Mouse (Mus musculus) heart, adult 2 months (tissue): ENCODE results near the gene Ehmt2. TPM values are rescaled to one million over a fixed set of nuclear protein-coding genes. Genes with fewer than 3 reads are reported as not detected.

Experiments
- DNase-seq, 2 experiments: peaks; one replicate each; pipeline ENCODE4 v3.0.0; 2021
- H3K27ac ChIP-seq: fragments of 200-600 bp; 2 replicates; pipeline ENCODE4 v1.8.1; 2022
- H3K27me3 ChIP-seq: fragments of 200-500 bp; 2 replicates; pipeline ENCODE4 v1.6.1; 2012; ENCODE audit warnings: mild to moderate bottlenecking, low read length, inconsistent platforms, mixed read lengths; ENCODE audit not compliant: control insufficient read depth, insufficient read depth
- H3K36me3 ChIP-seq: fragments of 200-500 bp; 2 replicates; pipeline ENCODE4 v1.6.1; 2012; ENCODE audit warnings: low read length, inconsistent platforms; ENCODE audit not compliant: control insufficient read depth, insufficient read depth
- H3K4me1 ChIP-seq: fragments of 200-500 bp; 2 replicates; pipeline ENCODE4 v1.6.1; 2011; ENCODE audit warnings: low read length; ENCODE audit not compliant: control insufficient read depth, insufficient read depth
- H3K4me3 ChIP-seq: fragments of 200-600 bp; 2 replicates; pipeline ENCODE4 v1.8.1; 2022
- H3K79me2 ChIP-seq: fragments of 200-500 bp; replicated peaks from 2 replicates; pipeline ENCODE4 v1.6.1; 2012; ENCODE audit warnings: mild to moderate bottlenecking, inconsistent platforms, low read length, moderate library complexity, mixed read lengths; ENCODE audit not compliant: control insufficient read depth, insufficient read depth
- H3K9ac ChIP-seq: fragments of 200-500 bp; 2 replicates; pipeline ENCODE4 v1.6.1; 2012; ENCODE audit warnings: low read depth, mild to moderate bottlenecking, control low read depth, inconsistent platforms, low read length, mixed read lengths
- CTCF ChIP-seq: fragments of 200-600 bp; IDR thresholded peaks from 2 replicates; pipeline ENCODE4 v1.8.1; 2022; ENCODE audit warnings: antibody characterized with exemption, mild to moderate bottlenecking, moderate library complexity
- EP300 ChIP-seq: fragments of 200-500 bp; IDR thresholded peaks from 2 replicates; pipeline ENCODE4 v1.6.1; 2011; ENCODE audit warnings: low read depth, low read length, control low read depth; ENCODE audit not compliant: insufficient read depth
- POLR2A ChIP-seq: fragments of 200-500 bp; IDR thresholded peaks from 2 replicates; pipeline ENCODE4 v1.6.1; 2011; ENCODE audit warnings: mild to moderate bottlenecking, low read depth, low read length, control low read depth; ENCODE audit not compliant: insufficient read depth
- WGBS: fragments of 180-500 bp; shearing (Covaris S2); methylation state at CpG from one replicate; pipeline ENCODE4 v1.1.7; 2018; 5-methylcytosine and 5-hydroxymethylcytosine counted together
- intact Hi-C: fragments of 180-260 bp; cut with DNase I; formaldehyde crosslinking; loops from one replicate; pipeline ENCODE4 v1.15.1; 2025
- long read RNA-seq: library from polyadenylated mRNA; stranded (forward); transcript quantifications from one replicate; pipeline ENCODE4 v2.0.0, GENCODE M21; 2021
- polyA plus RNA-seq: library from polyadenylated mRNA; depleted of rRNA; stranded (reverse); fragments of >200 nt; gene quantifications from 2 replicates; pipeline ENCODE4 v1.2.3, GENCODE M21; 2012; rRNA removed
- total RNA-seq, 2 experiments: library from RNA; stranded (reverse); gene quantifications; 2 replicates each; pipeline ENCODE4 v1.2.3; 2021

Gene Ehmt2
- total RNA-seq (10 to 100 TPM; 38.0 to 42.6 TPM), polyA plus RNA-seq (61.6 and 64.0 TPM in 2 replicates)
- long read RNA-seq, full-length matches to known transcripts: 11 of 23 reads
- long read RNA-seq, partial matches to known transcripts: 9 of 23 reads
- long read RNA-seq, other reads (novel, unspliced or antisense): 3 of 23 reads

DNA sequence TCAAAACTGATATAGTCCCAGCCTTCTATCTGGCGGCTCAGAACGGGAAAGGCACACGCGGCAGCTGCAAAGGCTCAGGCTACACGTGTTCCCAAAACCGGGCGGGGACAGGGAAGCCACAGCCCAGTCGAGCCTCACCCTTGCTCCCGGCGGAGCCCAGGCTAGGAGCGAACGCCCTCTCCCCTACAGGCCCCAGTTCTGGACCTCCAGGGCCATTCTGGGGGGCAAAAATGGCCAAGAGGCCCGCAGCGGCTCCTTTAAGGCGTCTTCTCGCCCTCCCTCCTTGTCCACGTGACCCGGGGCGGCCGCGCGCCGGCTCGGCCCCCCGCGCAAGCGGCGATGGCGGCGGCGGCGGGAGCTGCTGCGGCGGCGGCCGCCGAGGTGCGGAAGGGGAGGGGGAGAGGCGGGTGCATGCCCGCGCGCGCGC lies at the start of gene Ehmt2, which contains the start of gene C2:
TSS of gene Ehmt2 (plus strand) at position 310 of the 427 bp plus-strand sequence.
TSS of gene C2 (minus strand) at position 106 of the 427 bp plus-strand sequence.
- Histone ChIP-seq H3K9ac (peak within 1 kb of the TSS; percentile 82), H3K79me2 (no peaks in the 10 kb centered on the region), H3K27ac (peak within 1 kb of the TSS; percentile 99), H3K4me1 (peaks cover 5% of the 10 kb centered on the region), H3K4me3 (peak within 1 kb of the TSS; percentile 80), H3K36me3 (no peaks in the 10 kb centered on the region), H3K27me3 (no peaks in the 10 kb centered on the region)
- peak; percentile 90 for DNase-seq
- intact Hi-C loops: no loop called here
- 2% methylated on average over 19 of the region's 44 CpGs for WGBS
- 0 out of 2 replicates have a peak, but pooled peaks have one; percentile 45 for TF ChIP-seq EP300
- TF ChIP-seq CTCF: no peak
- TF ChIP-seq POLR2A: peak; percentile 58

- Histone ChIP-seq H3K4me1 (peaks cover 3% of the 10 kb centered on the region), H3K27ac (peak within 1 kb of the TSS; percentile 74), H3K4me3 (peak within 1 kb of the TSS; percentile 100), H3K79me2 (no peaks in the 10 kb centered on the region), H3K9ac (peak within 1 kb of the TSS; percentile 81), H3K36me3 (no peaks in the 10 kb centered on the region), H3K27me3 (no peaks in the 10 kb centered on the region)
- DNase-seq: peak; percentile 98 to 99
- TF ChIP-seq POLR2A (peak; percentile 12; the same call in 1 of the 2 replicates), EP300 (no peak), CTCF (peak; percentile 53)
- intact Hi-C loops: loop anchor here (1.0 to 10.0 kb wide), 3 partner anchors 13 to 385 kb away; partner anchors contain the start of genes Atp6v1g2, Dxo and Nfkbil1
- 1% methylated on average over 65 of the region's 65 CpGs for WGBS
Observed at GRCm38 (mm10) chr17:34849722-34850516, 48.4 kb upstream of the Ehmt2 start, which contains the start of the genes Skiv2l and Nelfe. Gene Skiv2l, minus strand, starts transcription at chr17:34850210. Gene Nelfe, plus strand, starts transcription at chr17:34850391.

GRCm38 (mm10) chr17:34850517-34851125 lies 47.6 kb upstream of the Ehmt2 start:
- no peak for DNase-seq
- Histone ChIP-seq H3K79me2 (no peaks in the 10 kb centered on the region), H3K27me3 (no peaks in the 10 kb centered on the region), H3K9ac (peak overlapping the region; percentile 81), H3K4me3 (peak overlapping the region; percentile 100), H3K36me3 (no peaks in the 10 kb centered on the region), H3K27ac (peak overlapping the region; percentile 69), H3K4me1 (peaks cover 3% of the 10 kb centered on the region)
- 2% methylated on average over 25 of the region's 25 CpGs for WGBS
- intact Hi-C loops: loop anchor here (1.0 to 10.0 kb wide), 3 partner anchors 13 to 384 kb away; partner anchors contain the start of genes Atp6v1g2, Dxo and Nfkbil1
- TF ChIP-seq EP300 (no peak), POLR2A (no peak), CTCF (no peak)

- H3K9ac ChIP-seq: no peak overlapping the region
- WGBS: 76% methylated on average over 8 of the region's 8 CpGs
- H3K27me3 ChIP-seq: no peaks in the 10 kb centered on the region
- H3K4me1 ChIP-seq: peaks cover 3% of the 10 kb centered on the region
- intact Hi-C loops: loop anchor here (10.0 kb wide), 1 partner anchor 381 kb away; the partner anchor contains the start of genes Atp6v1g2 and Nfkbil1
- H3K27ac ChIP-seq: no peak overlapping the region
- TF ChIP-seq POLR2A (no peak), EP300 (no peak), CTCF (no peak)
- no peak for DNase-seq
- no peak overlapping the region for H3K4me3 ChIP-seq
- no peaks in the 10 kb centered on the region for H3K79me2 ChIP-seq
- no peaks in the 10 kb centered on the region for H3K36me3 ChIP-seq
Observed at GRCm38 (mm10) chr17:34853511-34853910, 44.8 kb upstream of the Ehmt2 start.

DNA sequence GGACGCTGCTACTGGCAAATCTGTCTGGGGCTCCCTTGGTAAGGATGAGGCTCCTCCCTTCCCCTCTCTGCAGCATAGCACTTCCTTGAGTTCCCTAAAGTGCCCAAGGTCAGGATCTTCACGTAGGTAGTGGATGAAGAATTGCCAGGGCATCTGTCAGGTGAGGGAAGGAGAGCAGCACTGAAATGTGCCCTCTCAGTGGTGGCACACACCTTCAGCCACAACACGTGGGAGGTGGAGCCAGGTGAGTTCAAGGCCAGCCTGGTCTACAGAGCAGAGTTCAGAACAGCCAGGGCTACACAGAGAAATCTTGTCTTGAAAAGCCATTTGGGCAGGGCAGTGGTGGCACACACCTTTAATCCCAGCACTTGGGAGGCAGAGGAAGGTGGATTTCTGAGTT lies 43.5 kb upstream of the Ehmt2 start:
- no peak for DNase-seq
- H3K27me3 ChIP-seq: no peaks in the 10 kb centered on the region
- no peak for TF ChIP-seq POLR2A
- TF ChIP-seq CTCF: no peak
- TF ChIP-seq EP300: no peak
- no peak overlapping the region for H3K4me3 ChIP-seq
- intact Hi-C loops: loop anchor here (5.0 to 10.0 kb wide), 2 partner anchors 38 to 380 kb away; partner anchors contain the start of genes Atp6v1g2 and Nfkbil1
- H3K9ac ChIP-seq: no peak overlapping the region
- no peaks in the 10 kb centered on the region for H3K36me3 ChIP-seq
- WGBS: 60% methylated on average over 3 of the region's 3 CpGs
- H3K79me2 ChIP-seq: no peaks in the 10 kb centered on the region
- H3K4me1 ChIP-seq: no peaks in the 10 kb centered on the region; the same call in 1 of the 2 replicates
- H3K27ac ChIP-seq: no peak overlapping the region
